Mouse (Mus musculus) midbrain, embryonic 14.5 days (tissue): ENCODE results near the gene Optn. TPM values are rescaled to one million over a fixed set of nuclear protein-coding genes. Genes with fewer than 3 reads are reported as not detected.

ENCODE experiments used
- ATAC-seq: fragments of 200-750 bp; cut with Nextera tagmentation; 2 replicates; pipeline ENCODE4 v1.8.0; 2017; ENCODE audit warnings: moderate number of reproducible peaks, moderate library complexity; ENCODE audit not compliant: low FRiP score, low TSS enrichment
- DNase-seq: peaks from one replicate; pipeline ENCODE4 v3.0.0-alpha.2; 2015
- H3K27ac ChIP-seq: fragments of 300-500 bp; sonication (generic); replicated peaks from 2 replicates; pipeline ENCODE4 v1.5.1; 2014; ENCODE audit warnings: mild to moderate bottlenecking, low read depth, low read length, moderate library complexity
- H3K27me3 ChIP-seq: fragments of 300-500 bp; sonication (generic); 2 replicates; pipeline ENCODE4 v1.6.1; 2014; ENCODE audit warnings: low read length, control low read depth, mixed read lengths; ENCODE audit not compliant: control insufficient read depth, insufficient read depth
- H3K36me3 ChIP-seq: fragments of 300-500 bp; sonication (generic); 2 replicates; pipeline ENCODE4 v1.6.1; 2014; ENCODE audit warnings: low read length, control low read depth; ENCODE audit not compliant: control insufficient read depth, insufficient read depth
- H3K4me1 ChIP-seq: fragments of 300-500 bp; sonication (generic); 2 replicates; pipeline ENCODE4 v1.6.1; 2014; ENCODE audit warnings: mild to moderate bottlenecking, antibody characterized with exemption, low read length, control low read depth; ENCODE audit not compliant: control insufficient read depth, insufficient read depth
- H3K4me2 ChIP-seq: fragments of 300-500 bp; sonication (generic); 2 replicates; pipeline ENCODE4 v1.6.1; 2014; ENCODE audit warnings: mild to moderate bottlenecking, low read length, moderate library complexity
- H3K4me3 ChIP-seq: fragments of 300-500 bp; sonication (generic); replicated peaks from 2 replicates; pipeline ENCODE4 v1.5.1; 2014; ENCODE audit warnings: low read depth, low read length
- H3K9ac ChIP-seq: fragments of 300-500 bp; sonication (generic); replicated peaks from 2 replicates; pipeline ENCODE4 v1.6.1; 2014; ENCODE audit warnings: mild to moderate bottlenecking, low read length, moderate library complexity
- H3K9me3 ChIP-seq: fragments of 300-500 bp; sonication (generic); 2 replicates; pipeline ENCODE4 v1.6.1; 2016; ENCODE audit warnings: low read length, control low read depth, mixed read lengths; ENCODE audit not compliant: control insufficient read depth
- WGBS: fragments of 180-500 bp; shearing (Covaris S2); extraction: QIAGEN DNeasy Blood & Tissue Kit; methylation state at CpG from one replicate; pipeline ENCODE4 v1.1.7; 2014; 5-methylcytosine and 5-hydroxymethylcytosine counted together
- polyA plus RNA-seq: library from polyadenylated mRNA; unstranded; fragments of >200 nt; fragmentation: Nextera tagmentation; extraction: Ambion mirVana; gene quantifications from 2 replicates; pipeline ENCODE4 v1.2.1, GENCODE M21; 2014

Gene Optn
- polyA plus RNA-seq, 1 experiment from 2014 or later: 13.6 TPM

- Histone ChIP-seq H3K27ac (no peak within 1 kb of the TSS), H3K27me3 (no peaks in the 10 kb centered on the region)
These were observed 51.1 kb downstream of the Optn start, which contains the start of gene Mcm10 for GRCm38 (mm10) chr2:5012491-5013324. Gene Mcm10, minus strand, starts transcription at chr2:5012791.

GRCm38 (mm10) chr2:5011898-5012490 lies 51.9 kb downstream of the Optn start:
- H3K4me2 ChIP-seq: peak overlapping the region; percentile 70
- ATAC-seq: no peak
- H3K9me3 ChIP-seq: no peaks in the 10 kb centered on the region
- H3K4me1 ChIP-seq: no peaks in the 10 kb centered on the region
- H3K36me3 ChIP-seq: no peaks in the 10 kb centered on the region
- no peak for DNase-seq
- no peaks in the 10 kb centered on the region for H3K27me3 ChIP-seq
- peak overlapping the region; percentile 29; the same call in 1 of the 2 replicates for H3K9ac ChIP-seq
- WGBS: 18% methylated on average over 8 of the region's 8 CpGs
- H3K4me3 ChIP-seq: peak overlapping the region; percentile 55
- H3K27ac ChIP-seq: no peak overlapping the region

More at GRCm38 (mm10) chr2:5012491-5013324, 51.1 kb downstream of the Optn start, which contains the start of gene Mcm10:
- ATAC-seq (peak; percentile 100), DNase-seq (peak; percentile 97)
- Histone ChIP-seq H3K36me3 (no peaks in the 10 kb centered on the region), H3K4me2 (peak within 1 kb of the TSS; percentile 70), H3K9me3 (no peaks in the 10 kb centered on the region), H3K4me1 (no peaks in the 10 kb centered on the region), H3K9ac (peak within 1 kb of the TSS; percentile 29; the same call in 1 of the 2 replicates), H3K4me3 (peak within 1 kb of the TSS; percentile 55)
- 4% methylated on average over 32 of the region's 32 CpGs for WGBS

GRCm38 (mm10) chr2:5007107-5007506 lies 56.7 kb downstream of the Optn start:
- Histone ChIP-seq H3K4me3 (no peak overlapping the region), H3K4me1 (no peaks in the 10 kb centered on the region), H3K9ac (no peak overlapping the region), H3K36me3 (no peaks in the 10 kb centered on the region), H3K27me3 (no peaks in the 10 kb centered on the region), H3K9me3 (no peaks in the 10 kb centered on the region), H3K27ac (no peak overlapping the region), H3K4me2 (no peak overlapping the region)
- no peak for ATAC-seq
- WGBS: 97% methylated on average over 4 of the region's 4 CpGs
- DNase-seq: no peak

GRCm38 (mm10) chr2:5001266-5001665 lies 62.6 kb downstream of the Optn start:
- Histone ChIP-seq H3K4me2 (no peak overlapping the region), H3K9me3 (no peaks in the 10 kb centered on the region), H3K4me1 (no peaks in the 10 kb centered on the region), H3K27ac (no peak overlapping the region), H3K27me3 (no peaks in the 10 kb centered on the region), H3K4me3 (no peak overlapping the region), H3K36me3 (no peaks in the 10 kb centered on the region; the same call in 1 of the 2 replicates), H3K9ac (no peak overlapping the region)
- no peak for ATAC-seq
- DNase-seq: no peak
- WGBS: 95% methylated on average over 6 of the region's 6 CpGs

- H3K9me3 ChIP-seq: no peaks in the 10 kb centered on the region
- no peak for DNase-seq
- WGBS: 85% methylated on average over 3 of the region's 3 CpGs
- H3K27ac ChIP-seq: no peak overlapping the region
- no peak overlapping the region for H3K9ac ChIP-seq
- H3K27me3 ChIP-seq: no peaks in the 10 kb centered on the region
- H3K4me3 ChIP-seq: no peak overlapping the region
- ATAC-seq: no peak
- H3K4me1 ChIP-seq: no peaks in the 10 kb centered on the region
- H3K36me3 ChIP-seq: no peaks in the 10 kb centered on the region; the same call in 1 of the 2 replicates
- H3K4me2 ChIP-seq: no peak overlapping the region
These were observed 64.9 kb downstream of the Optn start for GRCm38 (mm10) chr2:4998905-4999304.

GRCm38 (mm10) chr2:4996421-4996824 lies 67.4 kb downstream of the Optn start:
- WGBS: 94% methylated on average over 6 of the region's 6 CpGs
- Histone ChIP-seq H3K27me3 (no peaks in the 10 kb centered on the region), H3K9me3 (no peaks in the 10 kb centered on the region), H3K27ac (no peak overlapping the region), H3K4me2 (no peak overlapping the region), H3K9ac (no peak overlapping the region), H3K4me1 (no peaks in the 10 kb centered on the region), H3K4me3 (no peak overlapping the region), H3K36me3 (peaks cover 5% of the 10 kb centered on the region; the same call in 1 of the 2 replicates)
- ATAC-seq (no peak), DNase-seq (no peak)

GRCm38 (mm10) chr2:4995646-4996045 lies 68.2 kb downstream of the Optn start:
- DNase-seq: no peak
- no peak for ATAC-seq
- Histone ChIP-seq H3K4me1 (no peaks in the 10 kb centered on the region), H3K27ac (no peak overlapping the region), H3K9ac (no peak overlapping the region), H3K27me3 (no peaks in the 10 kb centered on the region), H3K4me2 (no peak overlapping the region), H3K36me3 (peaks cover 5% of the 10 kb centered on the region; the same call in 1 of the 2 replicates), H3K9me3 (no peaks in the 10 kb centered on the region), H3K4me3 (no peak overlapping the region)
- 94% methylated on average over 11 of the region's 11 CpGs for WGBS

GRCm38 (mm10) chr2:4994436-4994835 lies 69.4 kb downstream of the Optn start:
- WGBS: 85% methylated on average over 4 of the region's 4 CpGs
- H3K36me3 ChIP-seq: peaks cover 5% of the 10 kb centered on the region; the same call in 1 of the 2 replicates
- no peak overlapping the region for H3K9ac ChIP-seq
- no peaks in the 10 kb centered on the region for H3K27me3 ChIP-seq
- H3K27ac ChIP-seq: no peak overlapping the region
- H3K9me3 ChIP-seq: no peaks in the 10 kb centered on the region
- no peak overlapping the region for H3K4me3 ChIP-seq
- no peaks in the 10 kb centered on the region for H3K4me1 ChIP-seq
- ATAC-seq (no peak), DNase-seq (no peak)
- no peak overlapping the region for H3K4me2 ChIP-seq
